Mouse (Mus musculus) heart, postnatal 0 days (tissue): ENCODE results near the gene Pola2. TPM values are rescaled to one million over a fixed set of nuclear protein-coding genes. Genes with fewer than 3 reads are reported as not detected.
A peak's percentile ranks its signal among the peaks of the same experiment; 100 is the strongest.

Source experiments
- ATAC-seq: fragments of 200-750 bp; cut with Nextera tagmentation; 2 replicates; pipeline ENCODE4 v1.8.0; 2017; ENCODE audit warnings: low read depth, moderate number of reproducible peaks, moderate library complexity; ENCODE audit not compliant: insufficient read depth
- DNase-seq: peaks from one replicate; pipeline ENCODE4 v3.0.0-alpha.2; 2016; ENCODE audit warnings: low spot score
- H3K27ac ChIP-seq: fragments of 300-500 bp; sonication (generic); 2 replicates; pipeline ENCODE4 v1.5.1; 2014; ENCODE audit warnings: low read depth, mild to moderate bottlenecking
- H3K27me3 ChIP-seq: fragments of 300-500 bp; sonication (generic); 2 replicates; pipeline ENCODE4 v1.6.1; 2014; ENCODE audit warnings: low read length, mixed read lengths; ENCODE audit not compliant: control insufficient read depth, insufficient read depth
- H3K36me3 ChIP-seq: fragments of 300-500 bp; sonication (generic); replicated peaks from 2 replicates; pipeline ENCODE4 v1.6.1; 2014; ENCODE audit warnings: low read length, mixed read lengths; ENCODE audit not compliant: control insufficient read depth, insufficient read depth
- H3K4me1 ChIP-seq: fragments of 300-500 bp; sonication (generic); 2 replicates; pipeline ENCODE4 v1.6.1; 2014; ENCODE audit warnings: antibody characterized with exemption; ENCODE audit not compliant: control insufficient read depth, insufficient read depth
- H3K4me2 ChIP-seq: fragments of 300-500 bp; sonication (generic); 2 replicates; pipeline ENCODE4 v1.6.1; 2014; ENCODE audit warnings: low read depth, mild to moderate bottlenecking, low read length, moderate library complexity
- H3K4me3 ChIP-seq: fragments of 300-500 bp; sonication (generic); 2 replicates; pipeline ENCODE4 v1.5.1; 2014; ENCODE audit warnings: low read depth, low read length
- H3K9ac ChIP-seq: fragments of 300-500 bp; sonication (generic); replicated peaks from 2 replicates; pipeline ENCODE4 v1.6.1; 2014; ENCODE audit warnings: low read depth, low read length, mixed read lengths
- H3K9me3 ChIP-seq: fragments of 300-500 bp; sonication (generic); replicated peaks from 2 replicates; pipeline ENCODE4 v1.6.1; 2016; ENCODE audit warnings: low read length; ENCODE audit not compliant: control insufficient read depth
- CTCF ChIP-seq: IDR thresholded peaks from 2 replicates; pipeline ENCODE4 v1.5.1; 2016; ENCODE audit warnings: antibody characterized with exemption, control low read depth, low read depth
- EP300 ChIP-seq: IDR thresholded peaks from 2 replicates; pipeline ENCODE4 v1.6.1; 2016; ENCODE audit warnings: antibody characterized with exemption, low read depth
- WGBS: fragments of 180-500 bp; shearing (Covaris S2); extraction: QIAGEN DNeasy Blood & Tissue Kit; methylation state at CpG from one replicate; pipeline ENCODE4 v1.1.7; 2014; 5-methylcytosine and 5-hydroxymethylcytosine counted together
- polyA plus RNA-seq: library from polyadenylated mRNA; unstranded; fragments of >200 nt; fragmentation: Nextera tagmentation; extraction: Ambion mirVana; gene quantifications from 2 replicates; pipeline ENCODE4 v1.2.1, GENCODE M21; 2015
- total RNA-seq: library from RNA; depleted of rRNA; stranded (reverse); fragments of >200 nt; gene quantifications from 2 replicates; pipeline ENCODE4 v1.2.3, GENCODE M21; 2014; ENCODE audit warnings: low replicate concordance; rRNA removed

The Pola2 gene
- total RNA-seq (44.7 and 64.3 TPM in 2 replicates), polyA plus RNA-seq (32.7 and 34.1 TPM in 2 replicates)

GRCm38 (mm10) chr19:5963883-5964562 is at the start of gene Pola2:
TSS of gene Pola2 (minus strand) at chr19:5964202.
- peak within 1 kb of the TSS; percentile 60 for H3K9ac ChIP-seq
- peak within 1 kb of the TSS; percentile 28; the same call in 1 of the 2 replicates for H3K27ac ChIP-seq
- no peaks in the 10 kb centered on the region for H3K27me3 ChIP-seq
- DNase-seq (peak; percentile 88), ATAC-seq (peak; percentile 86)
- peaks cover 9% of the 10 kb centered on the region; the same call in 1 of the 2 replicates for H3K4me1 ChIP-seq
- H3K4me2 ChIP-seq = peak within 1 kb of the TSS; percentile 86
- under 1% methylated on average over 50 of the region's 50 CpGs for WGBS
- H3K4me3 ChIP-seq = peak within 1 kb of the TSS; percentile 61
- no peaks in the 10 kb centered on the region for H3K9me3 ChIP-seq
- no peak for TF ChIP-seq EP300
- TF ChIP-seq CTCF = no peak
- peaks cover 2% of the 10 kb centered on the region; the same call in 1 of the 2 replicates for H3K36me3 ChIP-seq

GRCm38 (mm10) chr19:6013691-6014090 is 49.7 kb upstream of the Pola2 start:
- Histone ChIP-seq H3K27me3 (no peaks in the 10 kb centered on the region; the same call in 1 of the 2 replicates), H3K9ac (no peak overlapping the region), H3K36me3 (peaks cover 8% of the 10 kb centered on the region; the same call in 1 of the 2 replicates), H3K4me3 (no peak overlapping the region), H3K4me2 (no peak overlapping the region), H3K4me1 (peaks cover 6% of the 10 kb centered on the region), H3K9me3 (no peaks in the 10 kb centered on the region), H3K27ac (no peak overlapping the region)
- WGBS = 90% methylated on average over 10 of the region's 10 CpGs
- DNase-seq (no peak), ATAC-seq (no peak)
- TF ChIP-seq EP300 = no peak
- no peak for TF ChIP-seq CTCF

DNA sequence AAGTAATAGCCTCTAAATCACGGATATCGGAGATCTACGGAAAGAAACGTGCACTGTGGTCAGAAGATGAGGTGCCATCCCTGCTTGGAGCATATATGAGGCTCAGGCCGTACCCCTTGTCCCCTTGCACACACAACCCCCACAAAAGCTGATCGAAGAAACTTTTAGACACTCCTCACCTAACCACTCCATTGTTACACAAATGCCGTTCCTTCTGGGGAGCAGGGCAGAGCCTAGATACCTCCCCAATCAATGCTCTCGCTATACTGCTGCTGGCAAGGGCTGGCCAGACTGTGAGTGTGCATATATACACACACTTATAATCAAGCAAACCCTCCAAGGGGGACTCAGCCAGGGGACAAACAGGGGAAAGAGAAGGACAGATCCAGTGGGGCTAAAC is 45.1 kb upstream of the Pola2 start:
- Histone ChIP-seq H3K4me3 (no peak overlapping the region), H3K4me2 (no peak overlapping the region), H3K27ac (no peak overlapping the region), H3K36me3 (peaks cover 14% of the 10 kb centered on the region), H3K9ac (no peak overlapping the region), H3K4me1 (no peaks in the 10 kb centered on the region), H3K27me3 (no peaks in the 10 kb centered on the region; the same call in 1 of the 2 replicates), H3K9me3 (no peaks in the 10 kb centered on the region)
- 82% methylated on average over 8 of the region's 8 CpGs for WGBS
- ATAC-seq = no peak
- no peak for DNase-seq
- TF ChIP-seq CTCF (no peak), EP300 (no peak)

DNA sequence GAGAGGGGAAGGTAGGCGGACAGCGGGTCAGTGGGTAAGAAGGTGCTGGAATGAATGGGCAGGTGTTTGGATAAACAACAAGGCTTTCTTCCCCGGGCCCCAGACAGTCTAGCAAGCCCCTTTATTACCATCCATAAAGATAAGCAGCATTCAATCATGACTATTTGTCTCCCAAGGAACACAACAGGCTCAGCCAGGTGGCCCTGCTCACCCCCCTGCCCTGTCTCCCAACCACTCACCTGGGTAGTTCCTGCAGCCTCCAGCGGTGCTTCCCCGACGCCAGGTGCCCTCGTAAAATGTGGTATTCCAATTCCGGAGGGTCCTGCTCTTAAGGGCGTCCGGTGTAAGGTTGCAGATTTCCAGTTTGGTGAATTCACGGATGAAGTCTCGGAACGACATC is 43.0 kb upstream of the Pola2 start:
- Histone ChIP-seq H3K27me3 (no peaks in the 10 kb centered on the region), H3K27ac (no peak overlapping the region), H3K4me3 (no peak overlapping the region), H3K9me3 (no peaks in the 10 kb centered on the region), H3K36me3 (peaks cover 14% of the 10 kb centered on the region), H3K4me2 (no peak overlapping the region), H3K4me1 (no peaks in the 10 kb centered on the region), H3K9ac (no peak overlapping the region)
- ATAC-seq (no peak), DNase-seq (no peak)
- TF ChIP-seq EP300 = no peak
- no peak for TF ChIP-seq CTCF
- WGBS = 90% methylated on average over 13 of the region's 13 CpGs

DNA sequence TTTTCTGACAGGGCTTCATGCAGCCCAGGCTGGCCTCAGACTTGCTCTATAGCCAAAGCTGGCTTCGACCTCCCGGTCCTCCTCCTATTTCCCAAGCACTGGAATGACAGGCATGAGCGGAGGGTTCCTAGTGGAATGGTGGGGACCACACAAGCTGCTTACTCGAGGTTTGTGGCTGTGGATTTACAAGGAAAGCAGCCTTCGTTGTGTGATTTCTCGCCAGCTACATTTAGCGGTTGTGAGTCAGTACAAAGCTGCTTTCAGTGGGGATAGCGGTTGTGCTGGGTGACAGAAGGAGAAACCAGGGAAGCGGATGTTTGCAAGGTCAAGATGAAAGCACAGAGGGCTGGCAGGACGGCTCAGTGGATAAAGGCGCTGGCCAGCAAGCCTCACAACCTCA is 41.5 kb upstream of the Pola2 start:
- Histone ChIP-seq H3K27ac (no peak overlapping the region), H3K4me2 (no peak overlapping the region), H3K9me3 (no peaks in the 10 kb centered on the region), H3K27me3 (no peaks in the 10 kb centered on the region), H3K36me3 (peaks cover 14% of the 10 kb centered on the region), H3K4me1 (no peaks in the 10 kb centered on the region), H3K9ac (no peak overlapping the region), H3K4me3 (no peak overlapping the region)
- 67% methylated on average over 11 of the region's 11 CpGs for WGBS
- no peak for ATAC-seq
- DNase-seq = no peak
- no peak for TF ChIP-seq CTCF
- TF ChIP-seq EP300 = no peak
